Mouse (Mus musculus): ENCODE data around the gene Rbp2. TPM values are rescaled to one million over a fixed set of nuclear protein-coding genes. Genes with fewer than 3 reads are reported as not detected.

Gene Rbp2
- polyA plus RNA-seq, 1 experiment: not detected

GRCm38 (mm10) chr9:98498717-98499268 is 12.9 kb downstream of the Rbp2 start:
- no peak overlapping the region for H3K9ac ChIP-seq (ENCODE audit: low read depth, poor library complexity, severe bottlenecking)
- H3K4me3 ChIP-seq (ENCODE audit: low read depth, low read length): no peak overlapping the region
- no peaks in the 10 kb centered on the region for H3K27me3 ChIP-seq (ENCODE audit: control insufficient read depth, insufficient read depth, low read length, poor library complexity, severe bottlenecking)
- no peaks in the 10 kb centered on the region for H3K4me1 ChIP-seq (ENCODE audit: control insufficient read depth, insufficient read depth, low read length)
- no peak overlapping the region for H3K27ac ChIP-seq (ENCODE audit: insufficient read depth, low read length)
- H3K36me3 ChIP-seq (ENCODE audit: control insufficient read depth, insufficient read depth, low read length, poor library complexity, severe bottlenecking): no peaks in the 10 kb centered on the region
- no peaks in the 10 kb centered on the region for H3K9me3 ChIP-seq (replicated peaks; ENCODE audit: control insufficient read depth, insufficient read depth, low read length, poor library complexity, severe bottlenecking)
- TF ChIP-seq EP300 (IDR thresholded peaks at IDR 0.05; ENCODE audit: insufficient read depth, low read depth, low read length) (no peak), POLR2A (IDR thresholded peaks at IDR 0.05; ENCODE audit: insufficient read depth, low read length) (no peak), CTCF (IDR thresholded peaks at IDR 0.05; ENCODE audit: low read depth, low read length) (no peak)

GRCm38 (mm10) chr9:98499601-98500000 is 13.7 kb downstream of the Rbp2 start:
- Histone ChIP-seq H3K4me3 (ENCODE audit: low read depth, low read length) (no peak overlapping the region), H3K9ac (ENCODE audit: low read depth, poor library complexity, severe bottlenecking) (no peak overlapping the region), H3K27me3 (ENCODE audit: control insufficient read depth, insufficient read depth, low read length, poor library complexity, severe bottlenecking) (no peaks in the 10 kb centered on the region), H3K27ac (ENCODE audit: insufficient read depth, low read length) (no peak overlapping the region), H3K36me3 (ENCODE audit: control insufficient read depth, insufficient read depth, low read length, poor library complexity, severe bottlenecking) (no peaks in the 10 kb centered on the region), H3K4me1 (ENCODE audit: control insufficient read depth, insufficient read depth, low read length) (no peaks in the 10 kb centered on the region), H3K9me3 (replicated peaks; ENCODE audit: control insufficient read depth, insufficient read depth, low read length, poor library complexity, severe bottlenecking) (no peaks in the 10 kb centered on the region)
- TF ChIP-seq CTCF (IDR thresholded peaks at IDR 0.05; ENCODE audit: low read depth, low read length) (no peak), POLR2A (IDR thresholded peaks at IDR 0.05; ENCODE audit: insufficient read depth, low read length) (no peak)

GRCm38 (mm10) chr9:98507480-98507879 is 21.6 kb downstream of the Rbp2 start:
- H3K9me3 ChIP-seq (replicated peaks; ENCODE audit: control insufficient read depth, insufficient read depth, low read length, poor library complexity, severe bottlenecking): no peaks in the 10 kb centered on the region
- H3K9ac ChIP-seq (ENCODE audit: low read depth, poor library complexity, severe bottlenecking): no peak overlapping the region
- no peaks in the 10 kb centered on the region for H3K27me3 ChIP-seq (ENCODE audit: control insufficient read depth, insufficient read depth, low read length, poor library complexity, severe bottlenecking)
- H3K4me1 ChIP-seq (ENCODE audit: control insufficient read depth, insufficient read depth, low read length): no peaks in the 10 kb centered on the region
- no peak overlapping the region for H3K4me3 ChIP-seq (ENCODE audit: low read depth, low read length)
- no peak overlapping the region for H3K27ac ChIP-seq (ENCODE audit: insufficient read depth, low read length)
- TF ChIP-seq POLR2A (IDR thresholded peaks at IDR 0.05; ENCODE audit: insufficient read depth, low read length) (no peak), CTCF (IDR thresholded peaks at IDR 0.05; ENCODE audit: low read depth, low read length) (no peak), EP300 (IDR thresholded peaks at IDR 0.05; ENCODE audit: insufficient read depth, low read depth, low read length) (no peak)
- no peaks in the 10 kb centered on the region for H3K36me3 ChIP-seq (ENCODE audit: control insufficient read depth, insufficient read depth, low read length, poor library complexity, severe bottlenecking)

GRCm38 (mm10) chr9:98510363-98511055 is 24.6 kb downstream of the Rbp2 start:
- Histone ChIP-seq H3K9ac (ENCODE audit: low read depth, poor library complexity, severe bottlenecking) (no peak overlapping the region), H3K4me1 (ENCODE audit: control insufficient read depth, insufficient read depth, low read length) (no peaks in the 10 kb centered on the region), H3K9me3 (replicated peaks; ENCODE audit: control insufficient read depth, insufficient read depth, low read length, poor library complexity, severe bottlenecking) (no peaks in the 10 kb centered on the region), H3K27ac (ENCODE audit: insufficient read depth, low read length) (no peak overlapping the region), H3K36me3 (ENCODE audit: control insufficient read depth, insufficient read depth, low read length, poor library complexity, severe bottlenecking) (no peaks in the 10 kb centered on the region), H3K4me3 (ENCODE audit: low read depth, low read length) (no peak overlapping the region), H3K27me3 (ENCODE audit: control insufficient read depth, insufficient read depth, low read length, poor library complexity, severe bottlenecking) (no peaks in the 10 kb centered on the region)
- TF ChIP-seq EP300 (IDR thresholded peaks at IDR 0.05; ENCODE audit: insufficient read depth, low read depth, low read length) (no peak), POLR2A (IDR thresholded peaks at IDR 0.05; ENCODE audit: insufficient read depth, low read length) (no peak), CTCF (IDR thresholded peaks at IDR 0.05; ENCODE audit: low read depth, low read length) (no peak)

GRCm38 (mm10) chr9:98523872-98524271 is 38.0 kb downstream of the Rbp2 start:
- H3K9ac ChIP-seq (ENCODE audit: low read depth, poor library complexity, severe bottlenecking): no peak overlapping the region
- no peaks in the 10 kb centered on the region for H3K36me3 ChIP-seq (ENCODE audit: control insufficient read depth, insufficient read depth, low read length, poor library complexity, severe bottlenecking)
- TF ChIP-seq EP300 (IDR thresholded peaks at IDR 0.05; ENCODE audit: insufficient read depth, low read depth, low read length): no peak
- TF ChIP-seq CTCF (IDR thresholded peaks at IDR 0.05; ENCODE audit: low read depth, low read length): no peak
- TF ChIP-seq POLR2A (IDR thresholded peaks at IDR 0.05; ENCODE audit: insufficient read depth, low read length): no peak
- no peaks in the 10 kb centered on the region for H3K27me3 ChIP-seq (ENCODE audit: control insufficient read depth, insufficient read depth, low read length, poor library complexity, severe bottlenecking)
- H3K27ac ChIP-seq (ENCODE audit: insufficient read depth, low read length): no peak overlapping the region
- H3K4me3 ChIP-seq (ENCODE audit: low read depth, low read length): no peak overlapping the region
- no peaks in the 10 kb centered on the region for H3K9me3 ChIP-seq (replicated peaks; ENCODE audit: control insufficient read depth, insufficient read depth, low read length, poor library complexity, severe bottlenecking)
- no peaks in the 10 kb centered on the region for H3K4me1 ChIP-seq (ENCODE audit: control insufficient read depth, insufficient read depth, low read length)

- TF ChIP-seq CTCF (IDR thresholded peaks at IDR 0.05; ENCODE audit: low read depth, low read length): no peak
- no peak for TF ChIP-seq POLR2A (IDR thresholded peaks at IDR 0.05; ENCODE audit: insufficient read depth, low read length)
- no peak for TF ChIP-seq EP300 (IDR thresholded peaks at IDR 0.05; ENCODE audit: insufficient read depth, low read depth, low read length)
- Histone ChIP-seq H3K27ac (ENCODE audit: insufficient read depth, low read length) (no peak overlapping the region), H3K9ac (ENCODE audit: low read depth, poor library complexity, severe bottlenecking) (no peak overlapping the region), H3K9me3 (replicated peaks; ENCODE audit: control insufficient read depth, insufficient read depth, low read length, poor library complexity, severe bottlenecking) (no peaks in the 10 kb centered on the region), H3K27me3 (ENCODE audit: control insufficient read depth, insufficient read depth, low read length, poor library complexity, severe bottlenecking) (no peaks in the 10 kb centered on the region), H3K4me3 (ENCODE audit: low read depth, low read length) (no peak overlapping the region), H3K4me1 (ENCODE audit: control insufficient read depth, insufficient read depth, low read length) (no peaks in the 10 kb centered on the region), H3K36me3 (ENCODE audit: control insufficient read depth, insufficient read depth, low read length, poor library complexity, severe bottlenecking) (no peaks in the 10 kb centered on the region)
These were observed 39.0 kb downstream of the Rbp2 start for GRCm38 (mm10) chr9:98524786-98525542.
